Comparison of ENCODE assay signal across 9 mouse cellular contexts in genomic region chr12:85532221-85532612, GRCm38 (mm10). TPM values are rescaled to one million over a fixed set of nuclear protein-coding genes. Genes with fewer than 3 reads are reported as not detected.
DNase-seq lines count a peak whose midpoint lies in the region; ATAC-seq and TF ChIP-seq lines count a peak whose summit lies in the region.
"Had no signal": no experiment of that assay in that cellular context is flagged by ENCODE, and none has a peak within 500 bp of the region (broad histone marks: within the 10 kb centered on the region; RNA-seq: fewer than 3 reads in every experiment).

No protein-coding gene starts in this region.

- 42% methylated on average over 3 of the region's 3 CpGs for WGBS in lung, postnatal 0 days

- no peak for TF ChIP-seq CTCF in gastrocnemius, adult 2 months (IDR thresholded peaks at IDR 0.05)
- TF ChIP-seq CTCF in MEL (IDR thresholded peaks at IDR 0.05 in 2 of 3, conservative IDR thresholded peaks at IDR 0.05 in 1 of 3; ENCODE audit: control insufficient read depth in 1 of 3, insufficient read depth in 1 of 3, low read depth in 2 of 3, low read length in 3 of 3, poor library complexity in 1 of 3, severe bottlenecking in 1 of 3): no peak
- TF ChIP-seq CTCF in lung, postnatal 0 days (IDR thresholded peaks at IDR 0.05): no peak; the same call in 1 of the 2 replicates

- peaks cover 0 to 8% of the 10 kb centered on the region in 2 experiments; a peak in 2 of 4 replicates for H3K36me3 ChIP-seq in MEL (ENCODE audit: control insufficient read depth in 1 of 2, insufficient read depth in 2 of 2, low read length in 2 of 2)
- H3K36me3 ChIP-seq in lung, postnatal 0 days (ENCODE audit: insufficient read depth, low read length): no peaks in the 10 kb centered on the region

- peak overlapping the region; percentile 84 for H3K27ac ChIP-seq in gastrocnemius, adult 2 months
- peak overlapping the region; percentile 59 for H3K27ac ChIP-seq in MEL (ENCODE audit: control insufficient read depth, low read depth, low read length)
- H3K27ac ChIP-seq in lung, postnatal 0 days (ENCODE audit: low read length): peak overlapping the region; percentile 93

- ATAC-seq in lung, postnatal 0 days: peak; percentile 69

- no peaks in the 10 kb centered on the region for H3K9me3 ChIP-seq in MEL (replicated peaks; ENCODE audit: insufficient read depth, low read length)
- H3K9me3 ChIP-seq in lung, postnatal 0 days (ENCODE audit: low read length): no peaks in the 10 kb centered on the region

- peak; percentile 48 for DNase-seq in gastrocnemius, adult 2 months
- no peak for DNase-seq in gastrocnemius, postnatal 36 days
- peak; percentile 41 for DNase-seq in kidney, postnatal 10 days
- no peak for DNase-seq in kidney, postnatal 14 days
- no peak for DNase-seq in MEL (ENCODE audit: low read depth, low spot score)
- DNase-seq in lung, postnatal 0 days (ENCODE audit: low spot score): no peak
- no peak for DNase-seq in frontal cortex, postnatal 36 days (ENCODE audit: low spot score in 2 of 2)
- no peak for DNase-seq in layer of hippocampus, postnatal 10 days (ENCODE audit: low spot score in 2 of 2)

- H3K9ac ChIP-seq in MEL (ENCODE audit: control insufficient read depth, low read depth, low read length, poor library complexity, severe bottlenecking): peak overlapping the region; percentile 5; the same call in 1 of the 2 replicates
- H3K9ac ChIP-seq in lung, postnatal 0 days (replicated peaks; ENCODE audit: low read depth): no peak overlapping the region

- no peak for TF ChIP-seq POLR2A in MEL (IDR thresholded peaks at IDR 0.05; ENCODE audit: control insufficient read depth in 1 of 2, insufficient read depth in 1 of 2, low read depth in 1 of 2, low read length in 2 of 2, poor library complexity in 1 of 2)

- H3K79me2 ChIP-seq in MEL (ENCODE audit: control insufficient read depth, insufficient read depth, low read length, poor library complexity): no peaks in the 10 kb centered on the region

- H3K4me1 ChIP-seq in MEL (ENCODE audit: control insufficient read depth in 1 of 2, insufficient read depth in 2 of 2, low read length in 2 of 2): peaks cover 0 to 18% of the 10 kb centered on the region in 2 experiments; a peak in 3 of 4 replicates
- H3K4me1 ChIP-seq in lung, postnatal 0 days (ENCODE audit: insufficient read depth, low read depth, low read length): peaks cover 12% of the 10 kb centered on the region; the same call in 1 of the 2 replicates

- H3K4me2 ChIP-seq in lung, postnatal 0 days (replicated peaks; ENCODE audit: low read depth, low read length): no peak overlapping the region
- H3K4me2 ChIP-seq: midbrain, embryonic 11.5 days had no signal

- no peak for TF ChIP-seq EP300 in MEL (IDR thresholded peaks at IDR 0.05; ENCODE audit: low read depth in 1 of 2, low read length in 2 of 2)
- no peak for TF ChIP-seq EP300 in lung, postnatal 0 days (IDR thresholded peaks at IDR 0.05)

- H3K27me3 ChIP-seq in MEL (ENCODE audit: control insufficient read depth in 1 of 2, insufficient read depth in 2 of 2, low read length in 2 of 2): no peaks in the 10 kb centered on the region
- H3K27me3 ChIP-seq in lung, postnatal 0 days (replicated peaks; ENCODE audit: insufficient read depth, low read length): no peaks in the 10 kb centered on the region

- no peak overlapping the region for H3K4me3 ChIP-seq in gastrocnemius, adult 2 months
- H3K4me3 ChIP-seq in MEL (ENCODE audit: control insufficient read depth in 1 of 2, insufficient read depth in 1 of 2, low read depth in 2 of 2, low read length in 2 of 2): no peak overlapping the region
- no peak overlapping the region for H3K4me3 ChIP-seq in lung, postnatal 0 days (ENCODE audit: low read depth, low read length)

- no peak for TF ChIP-seq RAD21 in MEL (IDR thresholded peaks at IDR 0.05; ENCODE audit: low read depth, low read length)

- intact Hi-C loops in gastrocnemius, adult 2 months (cut with DNase I): loop anchor here (5.0 kb wide), 1 partner anchor 40 kb away; no protein-coding TSS in a partner anchor
- intact Hi-C loops in gastrocnemius, postnatal 36 days (cut with DNase I): loop anchor here (5.0 kb wide), 1 partner anchor 70 kb away; no protein-coding TSS in a partner anchor

TF ChIP-seq in MEL, 35 proteins besides CTCF, POLR2A, EP300 and RAD21:
- no peak for TF ChIP-seq MAX (IDR thresholded peaks at IDR 0.05; ENCODE audit: low read length)
- TF ChIP-seq ZNF384 (IDR thresholded peaks at IDR 0.05; ENCODE audit: low read depth, low read length): no peak
- TF ChIP-seq MAZ (IDR thresholded peaks at IDR 0.05; ENCODE audit: low read depth, low read length): no peak
- TF ChIP-seq NRF1 (IDR thresholded peaks at IDR 0.05; ENCODE audit: insufficient read depth, low read depth, low read length, poor library complexity, severe bottlenecking): no peak
- no peak for TF ChIP-seq TCF12 (IDR thresholded peaks at IDR 0.05; ENCODE audit: low read depth, low read length)
- TF ChIP-seq E2F4 (IDR thresholded peaks at IDR 0.05; ENCODE audit: borderline replicate concordance, low read depth, low read length): no peak
- no peak for TF ChIP-seq KAT2A (conservative IDR thresholded peaks at IDR 0.05; ENCODE audit: low read depth, low read length)
- no peak for TF ChIP-seq SIN3A (IDR thresholded peaks at IDR 0.05; ENCODE audit: low read length)
- no peak for TF ChIP-seq NELFE (IDR thresholded peaks at IDR 0.05; ENCODE audit: low read depth, low read length)
- TF ChIP-seq UBTF (IDR thresholded peaks at IDR 0.05; ENCODE audit: borderline replicate concordance, insufficient read depth, low read depth, low read length): no peak
- TF ChIP-seq ZMIZ1 (IDR thresholded peaks at IDR 0.05; ENCODE audit: low read depth, low read length): no peak
- no peak for TF ChIP-seq SMC3 (IDR thresholded peaks at IDR 0.05; ENCODE audit: low read depth, low read length)
- TF ChIP-seq USF2 (IDR thresholded peaks at IDR 0.05; ENCODE audit: borderline replicate concordance in 1 of 2, insufficient read depth in 1 of 2, low read depth in 1 of 2, low read length in 2 of 2): no peak
- TF ChIP-seq MYC (IDR thresholded peaks at IDR 0.05; ENCODE audit: low read depth, low read length): no peak
- no peak for TF ChIP-seq TBP (IDR thresholded peaks at IDR 0.05; ENCODE audit: low read depth, low read length)
- TF ChIP-seq MAFK (IDR thresholded peaks at IDR 0.05; ENCODE audit: borderline replicate concordance, low read depth, low read length): no peak
- TF ChIP-seq JUND (IDR thresholded peaks at IDR 0.05; ENCODE audit: low read depth, low read length): no peak
- TF ChIP-seq ZC3H11A (IDR thresholded peaks at IDR 0.05; ENCODE audit: low read depth, low read length): no peak

RNA-seq across cellular contexts. Expression of gene Fos, which starts 58.5 kb away (rescaled TPM):
- 1 to 10 TPM; 3.6 to 8.7 TPM for total RNA-seq in gastrocnemius, adult 2 months (2021)
- total RNA-seq in gastrocnemius, postnatal 36 days (2021): 10 to 100 TPM in 1 of 2 experiments, 1 to 10 TPM in 1; 7.2 to 13.7 TPM
- 0.56 and 1.4 TPM in 2 replicates for total RNA-seq in MEL (2012; rRNA removed)
- under 1 TPM in 1 of 2 experiments, not detected in 1; 0.81 TPM for polyA plus RNA-seq in MEL (2012; ENCODE audit: insufficient read depth in 1 of 2, insufficient read length in 2 of 2, low read depth in 1 of 2, low replicate concordance in 2 of 2, missing spikeins in 1 of 2)
- 30.8 and 33.8 TPM in 2 replicates for polyA plus RNA-seq in lung, postnatal 0 days (2015; fragmentation: Nextera tagmentation; extraction: Ambion mirVana)
- total RNA-seq in layer of hippocampus, postnatal 10 days (2021): 1 to 10 TPM; 8.2 to 9.3 TPM

Comparison
In these comparisons a context has a peak if more than half of its experiments do, and no peak if none do; other contexts are left out.
1. DNase-seq: peak in gastrocnemius, adult 2 months (single experiment) and kidney, postnatal 10 days (single experiment); none in gastrocnemius, postnatal 36 days (0 of 2), kidney, postnatal 14 days (single experiment), MEL (single experiment), lung, postnatal 0 days (single experiment), frontal cortex, postnatal 36 days (0 of 2) and layer of hippocampus, postnatal 10 days (0 of 2).
2. Peak in every context shown above with its lines, with median percentiles within 50 percentile points of each other: H3K27ac ChIP-seq.